Mouse (Mus musculus): ENCODE results near the gene Kcnn1. TPM values are rescaled to one million over a fixed set of nuclear protein-coding genes. Genes with fewer than 3 reads are reported as not detected.
A peak's percentile ranks its signal among the peaks of the same experiment; 100 is the strongest.

Kcnn1 gene
- polyA plus RNA-seq, 1 experiment from 2014 or later = 2.8 TPM

GRCm38 (mm10) chr8:70808239-70808638 lies 54.8 kb downstream of the Kcnn1 start, which contains the start of gene Il12rb1:
Gene Il12rb1, plus strand, starts transcription at chr8:70808449.
- H3K4me2 ChIP-seq = peak within 1 kb of the TSS; percentile 3; the same call in 1 of the 2 replicates
- H3K27me3 ChIP-seq = peaks cover 31% of the 10 kb centered on the region

GRCm38 (mm10) chr8:70807304-70807703 lies 55.8 kb downstream of the Kcnn1 start:
- no peak overlapping the region for H3K4me3 ChIP-seq
- no peak for ATAC-seq (replicated peaks; ENCODE audit: insufficient number of reproducible peaks, insufficient read depth, low FRiP score, low read depth)
- H3K9me3 ChIP-seq (replicated peaks) = no peaks in the 10 kb centered on the region
- 53% methylated on average over 1 of the region's 1 CpGs for WGBS
- no peak overlapping the region for H3K4me2 ChIP-seq
- H3K27me3 ChIP-seq = peaks cover 32% of the 10 kb centered on the region
- H3K27ac ChIP-seq = no peak overlapping the region
- peaks cover 14% of the 10 kb centered on the region for H3K4me1 ChIP-seq (replicated peaks)
- H3K36me3 ChIP-seq = no peaks in the 10 kb centered on the region
- H3K9ac ChIP-seq = no peak overlapping the region

More at GRCm38 (mm10) chr8:70808239-70808638, 54.8 kb downstream of the Kcnn1 start, which contains the start of gene Il12rb1:
- H3K36me3 ChIP-seq = no peaks in the 10 kb centered on the region
- H3K4me3 ChIP-seq = no peak within 1 kb of the TSS
- H3K27ac ChIP-seq = no peak within 1 kb of the TSS
- no peaks in the 10 kb centered on the region for H3K9me3 ChIP-seq (replicated peaks)
- no peak for ATAC-seq (replicated peaks; ENCODE audit: insufficient number of reproducible peaks, insufficient read depth, low FRiP score, low read depth)
- H3K4me1 ChIP-seq (replicated peaks) = peaks cover 14% of the 10 kb centered on the region
- no peak within 1 kb of the TSS for H3K9ac ChIP-seq
- 69% methylated on average over 5 of the region's 5 CpGs for WGBS

- Histone ChIP-seq H3K27me3 (peaks cover 39% of the 10 kb centered on the region), H3K9me3 (replicated peaks) (no peaks in the 10 kb centered on the region), H3K4me1 (replicated peaks) (peaks cover 14% of the 10 kb centered on the region), H3K27ac (no peak overlapping the region), H3K4me2 (no peak overlapping the region), H3K9ac (no peak overlapping the region), H3K36me3 (no peaks in the 10 kb centered on the region), H3K4me3 (no peak overlapping the region)
- no peak for ATAC-seq (replicated peaks; ENCODE audit: insufficient number of reproducible peaks, insufficient read depth, low FRiP score, low read depth)
- 69% methylated on average over 4 of the region's 4 CpGs for WGBS
Observed at GRCm38 (mm10) chr8:70806541-70806940, 56.5 kb downstream of the Kcnn1 start.

GRCm38 (mm10) chr8:70804481-70805206 lies 58.4 kb downstream of the Kcnn1 start, which contains the start of gene Mast3:
Gene Mast3, minus strand, starts transcription at chr8:70805054.
- peaks cover 53% of the 10 kb centered on the region for H3K27me3 ChIP-seq
- H3K27ac ChIP-seq = peak within 1 kb of the TSS; percentile 35; the same call in 1 of the 2 replicates
- H3K9ac ChIP-seq = peak within 1 kb of the TSS; percentile 43

GRCm38 (mm10) chr8:70803761-70804480 lies 59.1 kb downstream of the Kcnn1 start:
- H3K27ac ChIP-seq = peak overlapping the region; percentile 35; the same call in 1 of the 2 replicates

More at GRCm38 (mm10) chr8:70804481-70805206, 58.4 kb downstream of the Kcnn1 start, which contains the start of gene Mast3:
- peak within 1 kb of the TSS; percentile 98 for H3K4me2 ChIP-seq
- H3K36me3 ChIP-seq = no peaks in the 10 kb centered on the region
- H3K9me3 ChIP-seq (replicated peaks) = no peaks in the 10 kb centered on the region
- under 1% methylated on average over 45 of the region's 45 CpGs for WGBS
- peak; percentile 76 for ATAC-seq (replicated peaks; ENCODE audit: insufficient number of reproducible peaks, insufficient read depth, low FRiP score, low read depth)
- peaks cover 14% of the 10 kb centered on the region for H3K4me1 ChIP-seq (replicated peaks)
- H3K4me3 ChIP-seq = peak within 1 kb of the TSS; percentile 63

GRCm38 (mm10) chr8:70802786-70803510 lies 60.1 kb downstream of the Kcnn1 start:
- no peak overlapping the region for H3K27ac ChIP-seq
- no peak for ATAC-seq (replicated peaks; ENCODE audit: insufficient number of reproducible peaks, insufficient read depth, low FRiP score, low read depth)
- peak overlapping the region; percentile 98; the same call in 1 of the 2 replicates for H3K4me2 ChIP-seq
- no peaks in the 10 kb centered on the region for H3K9me3 ChIP-seq (replicated peaks)
- H3K27me3 ChIP-seq = peaks cover 64% of the 10 kb centered on the region
- no peaks in the 10 kb centered on the region for H3K36me3 ChIP-seq
- no peak overlapping the region for H3K4me3 ChIP-seq
- 60% methylated on average over 11 of the region's 11 CpGs for WGBS
- H3K9ac ChIP-seq = no peak overlapping the region
- H3K4me1 ChIP-seq (replicated peaks) = peaks cover 18% of the 10 kb centered on the region

More at GRCm38 (mm10) chr8:70803761-70804480, 59.1 kb downstream of the Kcnn1 start:
- Histone ChIP-seq H3K27me3 (peaks cover 59% of the 10 kb centered on the region), H3K4me1 (replicated peaks) (peaks cover 14% of the 10 kb centered on the region), H3K9me3 (replicated peaks) (no peaks in the 10 kb centered on the region), H3K4me3 (peak overlapping the region; percentile 63), H3K36me3 (no peaks in the 10 kb centered on the region), H3K4me2 (peak overlapping the region; percentile 98), H3K9ac (peak overlapping the region; percentile 43)
- ATAC-seq (replicated peaks; ENCODE audit: insufficient number of reproducible peaks, insufficient read depth, low FRiP score, low read depth) = 0 out of 2 replicates have a peak, but pooled peaks have one; percentile 23
- 2% methylated on average over 46 of the region's 47 CpGs for WGBS

GRCm38 (mm10) chr8:70801830-70802229 lies 61.2 kb downstream of the Kcnn1 start:
- WGBS = 67% methylated on average over 1 of the region's 1 CpGs

GRCm38 (mm10) chr8:70801156-70801555 lies 61.9 kb downstream of the Kcnn1 start:
- no peak overlapping the region for H3K9ac ChIP-seq
- no peaks in the 10 kb centered on the region for H3K9me3 ChIP-seq (replicated peaks)
- ATAC-seq (replicated peaks; ENCODE audit: insufficient number of reproducible peaks, insufficient read depth, low FRiP score, low read depth) = no peak
- peaks cover 75% of the 10 kb centered on the region for H3K27me3 ChIP-seq
- H3K27ac ChIP-seq = no peak overlapping the region
- H3K36me3 ChIP-seq = no peaks in the 10 kb centered on the region
- WGBS = 18% methylated on average over 15 of the region's 15 CpGs
- no peak overlapping the region for H3K4me2 ChIP-seq
- H3K4me1 ChIP-seq (replicated peaks) = peaks cover 30% of the 10 kb centered on the region
- no peak overlapping the region for H3K4me3 ChIP-seq

More at GRCm38 (mm10) chr8:70801830-70802229, 61.2 kb downstream of the Kcnn1 start:
- Histone ChIP-seq H3K4me3 (no peak overlapping the region), H3K9ac (no peak overlapping the region), H3K27ac (no peak overlapping the region), H3K4me1 (replicated peaks) (peaks cover 25% of the 10 kb centered on the region), H3K9me3 (replicated peaks) (no peaks in the 10 kb centered on the region), H3K4me2 (no peak overlapping the region), H3K36me3 (no peaks in the 10 kb centered on the region), H3K27me3 (peaks cover 69% of the 10 kb centered on the region)
- ATAC-seq (replicated peaks; ENCODE audit: insufficient number of reproducible peaks, insufficient read depth, low FRiP score, low read depth) = no peak

- H3K27me3 ChIP-seq = peaks cover 76% of the 10 kb centered on the region
Observed at GRCm38 (mm10) chr8:70800648-70801047, 62.4 kb downstream of the Kcnn1 start.

GRCm38 (mm10) chr8:70798281-70798680 lies 64.8 kb downstream of the Kcnn1 start:
- Histone ChIP-seq H3K27me3 (peaks cover 71% of the 10 kb centered on the region), H3K36me3 (no peaks in the 10 kb centered on the region), H3K4me2 (peak overlapping the region; percentile 91), H3K9ac (peak overlapping the region; percentile 51; the same call in 1 of the 2 replicates), H3K4me3 (peak overlapping the region; percentile 60), H3K9me3 (replicated peaks) (no peaks in the 10 kb centered on the region), H3K27ac (no peak overlapping the region), H3K4me1 (replicated peaks) (peaks cover 16% of the 10 kb centered on the region)
- ATAC-seq (replicated peaks; ENCODE audit: insufficient number of reproducible peaks, insufficient read depth, low FRiP score, low read depth) = no peak
- 19% methylated on average over 15 of the region's 15 CpGs for WGBS

More at GRCm38 (mm10) chr8:70800648-70801047, 62.4 kb downstream of the Kcnn1 start:
- Histone ChIP-seq H3K27ac (no peak overlapping the region), H3K9me3 (replicated peaks) (no peaks in the 10 kb centered on the region), H3K9ac (no peak overlapping the region), H3K4me3 (no peak overlapping the region), H3K4me1 (replicated peaks) (peaks cover 30% of the 10 kb centered on the region), H3K36me3 (no peaks in the 10 kb centered on the region), H3K4me2 (no peak overlapping the region)
- 54% methylated on average over 10 of the region's 10 CpGs for WGBS
- ATAC-seq (replicated peaks; ENCODE audit: insufficient number of reproducible peaks, insufficient read depth, low FRiP score, low read depth) = no peak
